In the genomic region with DNA sequence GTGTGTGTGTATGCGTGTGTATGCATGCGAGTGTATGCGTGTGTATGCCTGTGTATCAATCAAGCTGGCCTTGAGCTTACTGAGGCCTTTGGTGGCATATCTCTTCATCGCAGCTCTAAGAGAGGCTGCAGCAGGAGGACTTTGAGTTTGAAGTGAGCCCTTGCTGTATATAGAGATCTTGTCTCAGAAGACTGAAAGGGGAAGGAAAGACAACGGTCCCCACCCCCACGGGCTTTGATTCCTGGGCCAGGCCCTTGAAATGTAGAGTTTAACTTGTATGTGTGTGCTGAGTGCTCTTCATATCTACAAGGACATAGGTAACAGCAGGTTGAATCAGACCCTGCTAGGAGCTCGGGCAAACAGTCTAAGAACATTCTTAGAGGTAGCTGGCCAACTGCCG, we compare ENCODE assay signal across 11 mouse cellular contexts. TPM values are rescaled to one million over a fixed set of nuclear protein-coding genes. Genes with fewer than 3 reads are reported as not detected.
A peak's percentile ranks its signal among the peaks of the same experiment; 100 is the strongest.
DNase-seq lines count a peak whose midpoint lies in the region; ATAC-seq lines count a peak whose summit lies in the region.
"Had no signal": no experiment of that assay in that cellular context is flagged by ENCODE, and none has a peak within 500 bp of the region (broad histone marks: within the 10 kb centered on the region; RNA-seq: fewer than 3 reads in every experiment).

No protein-coding gene starts in this region.

- 0 out of 2 replicates have a peak overlapping the region, but pooled peaks have one; percentile 16 for H3K27ac ChIP-seq in heart, embryonic 10.5 days
- H3K27ac ChIP-seq in liver, embryonic 11.5 days (ENCODE audit: low read depth, low read length): peak overlapping the region; percentile 67; the same call in 1 of the 2 replicates
- no peak overlapping the region for H3K27ac ChIP-seq in neural tube, embryonic 15.5 days (replicated peaks)
- H3K27ac ChIP-seq: hindbrain, embryonic 12.5 days; limb, embryonic 10.5 days had no signal

- H3K4me2 ChIP-seq in liver, embryonic 11.5 days: peak overlapping the region; percentile 60
- no peak overlapping the region for H3K4me2 ChIP-seq in neural tube, embryonic 15.5 days
- H3K4me2 ChIP-seq: hindbrain, embryonic 12.5 days had no signal

- peaks cover 71% of the 10 kb centered on the region for H3K4me1 ChIP-seq in heart, embryonic 10.5 days
- H3K4me1 ChIP-seq in liver, embryonic 11.5 days (replicated peaks; ENCODE audit: control insufficient read depth, insufficient read depth, low read length): peaks cover 59% of the 10 kb centered on the region
- H3K4me1 ChIP-seq in neural tube, embryonic 15.5 days: peaks cover 54% of the 10 kb centered on the region

- H3K27me3 ChIP-seq in heart, embryonic 10.5 days (ENCODE audit: insufficient read depth, poor library complexity, severe bottlenecking): no peaks in the 10 kb centered on the region
- no peaks in the 10 kb centered on the region for H3K27me3 ChIP-seq in liver, embryonic 11.5 days (replicated peaks; ENCODE audit: control insufficient read depth, insufficient read depth, low read length)
- no peaks in the 10 kb centered on the region for H3K27me3 ChIP-seq in neural tube, embryonic 15.5 days (replicated peaks)
- H3K27me3 ChIP-seq: hindbrain, embryonic 12.5 days had no signal

- DNase-seq in heart, embryonic 10.5 days (ENCODE audit: low spot score): no peak
- no peak for DNase-seq in heart, adult 9 months (ENCODE audit: low spot score in 2 of 2)
- peak; percentile 53 for DNase-seq in A20 (ENCODE audit: low read depth, low spot score)
- no peak for DNase-seq in liver, embryonic 11.5 days (ENCODE audit: low spot score)
- DNase-seq in layer of hippocampus, adult 8-10 months (ENCODE audit: low spot score in 2 of 2): no peak
- DNase-seq: kidney, postnatal 14 days had no signal

- no peaks in the 10 kb centered on the region for H3K9me3 ChIP-seq in heart, embryonic 10.5 days
- no peaks in the 10 kb centered on the region for H3K9me3 ChIP-seq in liver, embryonic 11.5 days (ENCODE audit: control insufficient read depth, low read length)
- H3K9me3 ChIP-seq in neural tube, embryonic 15.5 days (replicated peaks): no peaks in the 10 kb centered on the region
- H3K9me3 ChIP-seq: hindbrain, embryonic 12.5 days; limb, embryonic 10.5 days had no signal

- H3K4me3 ChIP-seq in heart, embryonic 10.5 days: no peak overlapping the region
- no peak overlapping the region for H3K4me3 ChIP-seq in liver, embryonic 11.5 days (ENCODE audit: low read depth, low read length)
- H3K4me3 ChIP-seq in neural tube, embryonic 15.5 days (replicated peaks): no peak overlapping the region
- H3K4me3 ChIP-seq: hindbrain, embryonic 12.5 days; limb, embryonic 10.5 days had no signal

- ATAC-seq in liver, embryonic 11.5 days (replicated peaks; ENCODE audit: low FRiP score): no peak; the same call in 1 of the 2 replicates
- ATAC-seq in megakaryocyte, adult 5-6 weeks (ENCODE audit: poor library complexity, severe bottlenecking): peak; percentile 32; the same call in 1 of the 2 replicates
- ATAC-seq in neural tube, embryonic 15.5 days (ENCODE audit: low FRiP score): no peak
- no peak for ATAC-seq in erythroblast, adult 5-6 weeks (replicated peaks; ENCODE audit: low FRiP score, poor library complexity, severe bottlenecking)

- 72% methylated on average over 8 of the region's 8 CpGs for WGBS in heart, embryonic 10.5 days
- 54% methylated on average over 8 of the region's 8 CpGs for whole genome bisulfite sequencing in liver, embryonic 11.5 days
- 87% methylated on average over 8 of the region's 8 CpGs for WGBS in neural tube, embryonic 15.5 days

- peaks cover 23% of the 10 kb centered on the region for H3K36me3 ChIP-seq in heart, embryonic 10.5 days
- peaks cover 9% of the 10 kb centered on the region for H3K36me3 ChIP-seq in liver, embryonic 11.5 days (ENCODE audit: control insufficient read depth, insufficient read depth, low read length)
- peaks cover 17% of the 10 kb centered on the region for H3K36me3 ChIP-seq in neural tube, embryonic 15.5 days

- no peak overlapping the region for H3K9ac ChIP-seq in liver, embryonic 11.5 days (ENCODE audit: low read depth, low read length)
- no peak overlapping the region for H3K9ac ChIP-seq in neural tube, embryonic 15.5 days (replicated peaks)
- H3K9ac ChIP-seq: hindbrain, embryonic 12.5 days had no signal

RNA-seq across cellular contexts. Expression of a gene that starts 11.8 kb away (rescaled TPM):
- 74.3 and 75.2 TPM in 2 replicates for polyA plus RNA-seq in heart, embryonic 10.5 days (2016; fragmentation: Nextera tagmentation; extraction: Ambion mirVana)
- polyA plus RNA-seq in liver, embryonic 11.5 days (2014; fragmentation: Nextera tagmentation; extraction: Ambion mirVana): 57.0 and 59.8 TPM in 2 replicates
- 2,144 and 2,167 TPM in 2 replicates for total RNA-seq in megakaryocyte, adult 5-6 weeks (2015)
- 2,372 and 2,545 TPM in 2 replicates for total RNA-seq in megakaryocyte, adult 5-6 weeks (2017)
- 217 and 220 TPM in 2 replicates for polyA plus RNA-seq in neural tube, embryonic 15.5 days (2015; fragmentation: Nextera tagmentation; extraction: Ambion mirVana)
- total RNA-seq in erythroblast, adult 5-6 weeks (2015; ENCODE audit: low replicate concordance): 208 and 256 TPM in 2 replicates
- total RNA-seq in erythroblast, adult 5-6 weeks (2017; ENCODE audit: low replicate concordance): 196 and 238 TPM in 2 replicates
- 1,000 to 10,000 TPM; 1,389 to 1,663 (median 1,484) TPM for total RNA-seq in layer of hippocampus, adult 8-10 months (2022)

RNA-seq across cellular contexts. Expression of a gene that starts 57.4 kb away (rescaled TPM):
- 1.4 and 2.2 TPM in 2 replicates for polyA plus RNA-seq in heart, embryonic 10.5 days (2016; fragmentation: Nextera tagmentation; extraction: Ambion mirVana)
- 5.4 and 6.3 TPM in 2 replicates for polyA plus RNA-seq in liver, embryonic 11.5 days (2014; fragmentation: Nextera tagmentation; extraction: Ambion mirVana)
- total RNA-seq in megakaryocyte, adult 5-6 weeks (2015): 267 and 312 TPM in 2 replicates
- 783 and 809 TPM in 2 replicates for total RNA-seq in megakaryocyte, adult 5-6 weeks (2017)
- 4.5 and 4.6 TPM in 2 replicates for polyA plus RNA-seq in neural tube, embryonic 15.5 days (2015; fragmentation: Nextera tagmentation; extraction: Ambion mirVana)
- 78.8 and 104 TPM in 2 replicates for total RNA-seq in erythroblast, adult 5-6 weeks (2015; ENCODE audit: low replicate concordance)
- 77.5 and 165 TPM in 2 replicates for total RNA-seq in erythroblast, adult 5-6 weeks (2017; ENCODE audit: low replicate concordance)
- 10 to 100 TPM; 17.5 to 84.6 (median 50.1) TPM for total RNA-seq in layer of hippocampus, adult 8-10 months (2022)

Comparison
In these comparisons a context has a peak if more than half of its experiments do, and no peak if none do; other contexts are left out.
1. RNA of a gene that starts 11.8 kb away (total RNA-seq): 2,144 to 2,545 TPM in megakaryocyte, adult 5-6 weeks and 1,389 to 1,663 TPM in layer of hippocampus, adult 8-10 months; 196 to 256 TPM in erythroblast, adult 5-6 weeks; every median in the first group is over 4 times any median in the second.